Mouse (Mus musculus) heart, embryonic 10.5 days (tissue): Measurements from ENCODE around the gene Pak2. TPM values are rescaled to one million over a fixed set of nuclear protein-coding genes. Genes with fewer than 3 reads are reported as not detected.
A peak's percentile ranks its signal among the peaks of the same experiment; 100 is the strongest.

Experiments
- DNase-seq: peaks from one replicate; pipeline ENCODE4 v3.0.0-alpha.2; 2017; ENCODE audit warnings: low spot score
- H3K27ac ChIP-seq: fragments of 300-500 bp; sonication (generic); 2 replicates; pipeline ENCODE4 v1.5.1; 2016; ENCODE audit warnings: mild to moderate bottlenecking
- H3K27me3 ChIP-seq: fragments of 300-500 bp; sonication (generic); 2 replicates; pipeline ENCODE4 v1.6.1; 2016; ENCODE audit warnings: mild to moderate bottlenecking; ENCODE audit not compliant: poor library complexity, insufficient read depth, severe bottlenecking
- H3K36me3 ChIP-seq: fragments of 300-500 bp; sonication (generic); 2 replicates; pipeline ENCODE4 v1.6.1; 2016; ENCODE audit warnings: mild to moderate bottlenecking, moderate library complexity
- H3K4me1 ChIP-seq: fragments of 300-500 bp; sonication (generic); 2 replicates; pipeline ENCODE4 v1.6.1; 2016; ENCODE audit warnings: mild to moderate bottlenecking
- H3K4me3 ChIP-seq: fragments of 300-500 bp; sonication (generic); 2 replicates; pipeline ENCODE4 v1.5.1; 2016; ENCODE audit warnings: mild to moderate bottlenecking, moderate library complexity
- H3K9me3 ChIP-seq: fragments of 300-500 bp; sonication (generic); 2 replicates; pipeline ENCODE4 v1.6.1; 2016; ENCODE audit warnings: mild to moderate bottlenecking, moderate library complexity
- WGBS: fragments of 180-500 bp; shearing (Covaris S2); methylation state at CpG from one replicate; pipeline ENCODE4 v1.1.7; 2016; 5-methylcytosine and 5-hydroxymethylcytosine counted together
- polyA plus RNA-seq: library from polyadenylated mRNA; unstranded; fragments of >200 nt; fragmentation: Nextera tagmentation; extraction: Ambion mirVana; gene quantifications from 2 replicates; pipeline ENCODE4 v1.2.1, GENCODE M21; 2016

The Pak2 gene
- polyA plus RNA-seq, 1 experiment from 2014 or later: 32.5 TPM

GRCm38 (mm10) chr16:32008529-32009293, 70.4 kb downstream of the Pak2 start:
- H3K27ac ChIP-seq: no peak overlapping the region
- H3K36me3 ChIP-seq: peaks cover 10% of the 10 kb centered on the region

DNA sequence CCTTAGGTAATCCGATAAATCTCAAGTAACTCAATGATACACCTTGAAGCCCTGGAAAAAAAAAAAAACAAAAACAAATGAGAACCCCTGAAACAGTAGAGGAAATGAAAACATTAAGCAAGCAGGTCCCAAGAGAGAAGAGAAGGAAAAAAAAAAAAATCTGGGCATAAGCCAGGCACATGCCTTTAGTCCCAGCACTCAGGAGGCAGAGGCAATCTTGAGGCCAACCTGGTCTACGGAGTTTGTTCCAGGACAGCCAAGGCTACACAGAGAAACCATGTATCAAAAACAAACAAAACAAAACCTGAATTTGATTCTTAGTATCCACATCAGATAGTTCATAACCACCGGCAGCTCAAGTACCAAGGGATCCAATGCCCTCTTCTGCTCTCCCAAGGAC, 74.4 kb downstream of the Pak2 start:
- Histone ChIP-seq H3K4me3 (no peak overlapping the region), H3K36me3 (peaks cover 1% of the 10 kb centered on the region), H3K9me3 (no peaks in the 10 kb centered on the region), H3K27ac (no peak overlapping the region), H3K4me1 (peaks cover 24% of the 10 kb centered on the region), H3K27me3 (no peaks in the 10 kb centered on the region)
- 95% methylated on average over 3 of the region's 3 CpGs for WGBS
- no peak for DNase-seq

More at GRCm38 (mm10) chr16:32008529-32009293, 70.4 kb downstream of the Pak2 start:
- H3K27me3 ChIP-seq: no peaks in the 10 kb centered on the region
- no peak overlapping the region for H3K4me3 ChIP-seq
- 74% methylated on average over 10 of the region's 10 CpGs for WGBS
- H3K9me3 ChIP-seq: no peaks in the 10 kb centered on the region
- H3K4me1 ChIP-seq: peaks cover 11% of the 10 kb centered on the region
- DNase-seq: no peak

GRCm38 (mm10) chr16:32002509-32003477, 76.3 kb downstream of the Pak2 start, which contains the start of gene Senp5:
Gene Senp5 (minus strand): TSS chr16:32003287.
- H3K27me3 ChIP-seq: no peaks in the 10 kb centered on the region
- H3K4me3 ChIP-seq: peak within 1 kb of the TSS; percentile 97
- peaks cover 7% of the 10 kb centered on the region for H3K36me3 ChIP-seq
- H3K9me3 ChIP-seq: no peaks in the 10 kb centered on the region
- WGBS: under 1% methylated on average over 66 of the region's 66 CpGs
- DNase-seq: peak; percentile 97
- peak within 1 kb of the TSS; percentile 93 for H3K27ac ChIP-seq
- peaks cover 21% of the 10 kb centered on the region for H3K4me1 ChIP-seq

- H3K27ac ChIP-seq: no peak overlapping the region
- peaks cover 1% of the 10 kb centered on the region; the same call in 1 of the 2 replicates for H3K4me1 ChIP-seq
- H3K36me3 ChIP-seq: peaks cover 44% of the 10 kb centered on the region
- DNase-seq: no peak
- WGBS: 84% methylated on average over 5 of the region's 5 CpGs
- H3K9me3 ChIP-seq: no peaks in the 10 kb centered on the region
- no peaks in the 10 kb centered on the region for H3K27me3 ChIP-seq
- H3K4me3 ChIP-seq: no peak overlapping the region
Observed at GRCm38 (mm10) chr16:31996371-31996770, 82.8 kb downstream of the Pak2 start.

- Histone ChIP-seq H3K27me3 (no peaks in the 10 kb centered on the region), H3K27ac (no peak overlapping the region), H3K4me3 (no peak overlapping the region), H3K9me3 (no peaks in the 10 kb centered on the region), H3K4me1 (no peaks in the 10 kb centered on the region), H3K36me3 (peaks cover 52% of the 10 kb centered on the region)
- DNase-seq: no peak
Observed at GRCm38 (mm10) chr16:31993946-31994345, 85.2 kb downstream of the Pak2 start.

- peaks cover 59% of the 10 kb centered on the region for H3K36me3 ChIP-seq
Observed at GRCm38 (mm10) chr16:31993195-31993594, 85.9 kb downstream of the Pak2 start.

GRCm38 (mm10) chr16:31992039-31992438, 87.1 kb downstream of the Pak2 start:
- WGBS: 56% methylated on average over 1 of the region's 1 CpGs
- Histone ChIP-seq H3K27me3 (no peaks in the 10 kb centered on the region), H3K9me3 (no peaks in the 10 kb centered on the region), H3K4me1 (no peaks in the 10 kb centered on the region), H3K36me3 (peaks cover 63% of the 10 kb centered on the region), H3K4me3 (no peak overlapping the region), H3K27ac (no peak overlapping the region)
- no peak for DNase-seq

More at GRCm38 (mm10) chr16:31993195-31993594, 85.9 kb downstream of the Pak2 start:
- 96% methylated on average over 4 of the region's 4 CpGs for WGBS
- H3K4me1 ChIP-seq: no peaks in the 10 kb centered on the region
- DNase-seq: no peak
- no peak overlapping the region for H3K27ac ChIP-seq
- no peaks in the 10 kb centered on the region for H3K27me3 ChIP-seq
- H3K9me3 ChIP-seq: no peaks in the 10 kb centered on the region
- no peak overlapping the region for H3K4me3 ChIP-seq

- DNase-seq: no peak
- Histone ChIP-seq H3K27me3 (no peaks in the 10 kb centered on the region), H3K36me3 (peaks cover 48% of the 10 kb centered on the region), H3K9me3 (no peaks in the 10 kb centered on the region), H3K4me3 (no peak overlapping the region), H3K27ac (no peak overlapping the region), H3K4me1 (no peaks in the 10 kb centered on the region)
- 82% methylated on average over 5 of the region's 5 CpGs for WGBS
Observed at GRCm38 (mm10) chr16:31980946-31981345, 98.2 kb downstream of the Pak2 start.

- Histone ChIP-seq H3K9me3 (no peaks in the 10 kb centered on the region), H3K36me3 (peaks cover 52% of the 10 kb centered on the region), H3K27ac (no peak overlapping the region), H3K4me1 (no peaks in the 10 kb centered on the region), H3K27me3 (no peaks in the 10 kb centered on the region), H3K4me3 (no peak overlapping the region)
- DNase-seq: no peak
- WGBS: 93% methylated on average over 3 of the region's 3 CpGs
Observed at GRCm38 (mm10) chr16:31979501-31979900, 99.6 kb downstream of the Pak2 start.

GRCm38 (mm10) chr16:31975258-31975657, 103.9 kb downstream of the Pak2 start:
- Histone ChIP-seq H3K27me3 (no peaks in the 10 kb centered on the region), H3K4me1 (no peaks in the 10 kb centered on the region), H3K27ac (no peak overlapping the region), H3K36me3 (peaks cover 64% of the 10 kb centered on the region), H3K9me3 (no peaks in the 10 kb centered on the region), H3K4me3 (no peak overlapping the region)
- no peak for DNase-seq
- 90% methylated on average over 4 of the region's 4 CpGs for WGBS
